Mouse (Mus musculus): ENCODE measurements at regions not wholly inside any gene's neighbourhood (a gene's known extent, or its start where the extent isn't known, plus 50 kb on each side); places are given as distances from the start of the nearest gene placed in this dataset.

DNA sequence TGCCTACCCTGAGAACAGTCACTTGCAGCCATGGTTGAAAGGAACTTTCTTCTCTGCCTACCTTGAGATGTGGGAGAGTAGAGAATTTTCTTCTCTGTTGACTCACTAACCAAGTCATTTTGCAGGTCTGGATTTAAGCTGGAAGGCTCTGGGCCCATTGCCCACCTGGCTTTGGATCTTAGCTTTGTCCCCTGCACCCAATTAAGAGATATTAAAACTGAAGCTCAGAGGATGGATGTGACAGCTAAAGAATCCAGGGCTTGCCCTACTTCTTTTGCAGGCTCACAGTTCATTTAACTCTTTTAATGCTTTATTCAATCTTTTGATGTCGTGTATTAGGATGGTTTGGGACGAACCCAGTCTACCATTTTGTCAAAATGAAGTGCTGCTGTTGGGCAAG, 58.8 kb upstream of the Gnao1 start:
- no peak for TF ChIP-seq GATA1 (IDR thresholded peaks at IDR 0.05; ENCODE audit: borderline replicate concordance, low read length)
- TF ChIP-seq FLI1 (IDR thresholded peaks at IDR 0.05; ENCODE audit: low read length) = no peak
